Mouse (Mus musculus) mouse embryonic stem cell (cell line): ENCODE measurements around the gene Sox14.

Experiments
- in situ Hi-C, 2 experiments: fragments of 300-500 bp; cut with MboI; formaldehyde crosslinking; loops; 1 replicate in 1 of 2; 3 replicates in 1 of 2; pipeline ENCODE4 v1.14.3; 2019 to 2020; ENCODE audit warnings: low sequenced_read_pairs in 2 of 2, low pct_unique_long_range_greater_than_20kb in 1 of 2, mixed read lengths in 1 of 2; ENCODE audit not compliant: unreplicated experiment in 1 of 2

Sox14 gene

DNA sequence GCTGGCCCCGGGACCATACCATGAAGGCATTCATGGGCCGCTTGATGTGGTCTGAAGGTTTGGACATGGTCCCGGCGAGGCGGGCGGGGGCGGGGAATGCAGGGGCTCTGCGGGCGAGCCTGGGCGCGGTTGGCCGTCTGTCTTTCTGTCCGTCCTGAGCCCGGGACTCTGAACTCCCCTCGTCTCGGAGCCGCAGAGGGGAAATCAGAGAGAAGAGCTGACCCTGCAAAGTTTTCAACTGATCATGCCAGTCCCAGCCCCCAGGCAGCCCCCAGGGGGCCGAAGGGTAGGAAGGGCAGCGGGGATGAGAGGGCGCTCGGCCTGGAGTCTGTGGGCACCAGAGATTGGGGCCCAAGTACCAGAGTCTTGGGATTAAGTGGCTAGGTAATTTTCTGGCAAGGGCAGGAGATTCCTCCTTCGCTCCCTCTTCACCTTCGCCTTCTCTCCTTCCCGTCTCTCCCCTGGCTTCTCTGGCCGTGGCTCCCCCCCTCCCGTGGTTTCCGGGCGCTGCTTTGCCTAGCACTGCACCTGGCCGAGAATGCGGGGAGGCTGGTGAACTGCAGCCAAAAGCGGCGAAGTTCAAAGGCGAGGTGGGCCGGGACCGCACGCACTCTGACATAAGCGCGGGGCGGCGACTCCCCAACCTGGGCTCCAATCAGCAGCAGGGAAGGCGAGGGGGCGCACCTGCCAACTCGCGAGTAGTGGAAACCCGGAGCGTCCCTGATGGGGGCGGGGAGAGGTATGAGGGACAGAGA lies at the start of gene Sox14:
Sox14 (minus strand) TSS at position 553 of the 755 bp plus-strand sequence.
- in situ Hi-C loops: loop anchor here in 1 of 2 experiments (10.0 kb wide), 1 partner anchor 921 kb away; the partner anchor contains the start of gene Foxl2

DNA sequence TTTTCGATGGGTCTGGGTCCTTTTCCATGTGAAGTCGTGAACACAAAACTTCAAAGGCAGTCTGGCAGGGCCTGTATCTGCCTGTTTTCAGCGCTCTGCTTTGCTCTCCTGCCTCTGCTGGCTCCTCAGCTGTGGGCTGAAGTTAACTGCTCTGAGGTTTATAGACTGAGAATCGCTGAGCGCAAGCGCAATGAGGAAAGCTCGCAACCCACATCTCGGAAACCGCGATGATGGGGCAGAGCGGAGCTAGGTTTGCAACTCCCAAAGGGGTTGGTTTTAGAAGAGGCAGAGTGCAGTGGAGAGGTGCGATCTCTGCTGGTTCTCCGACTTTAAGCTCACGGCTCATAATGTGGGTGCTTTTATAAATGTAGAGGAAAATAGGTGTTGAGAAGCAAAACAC lies 3.3 kb upstream of the Sox14 start:
- in situ Hi-C loops: loop anchor here in 1 of 2 experiments (10.0 kb wide), 1 partner anchor 925 kb away; the partner anchor contains the start of gene Foxl2

DNA sequence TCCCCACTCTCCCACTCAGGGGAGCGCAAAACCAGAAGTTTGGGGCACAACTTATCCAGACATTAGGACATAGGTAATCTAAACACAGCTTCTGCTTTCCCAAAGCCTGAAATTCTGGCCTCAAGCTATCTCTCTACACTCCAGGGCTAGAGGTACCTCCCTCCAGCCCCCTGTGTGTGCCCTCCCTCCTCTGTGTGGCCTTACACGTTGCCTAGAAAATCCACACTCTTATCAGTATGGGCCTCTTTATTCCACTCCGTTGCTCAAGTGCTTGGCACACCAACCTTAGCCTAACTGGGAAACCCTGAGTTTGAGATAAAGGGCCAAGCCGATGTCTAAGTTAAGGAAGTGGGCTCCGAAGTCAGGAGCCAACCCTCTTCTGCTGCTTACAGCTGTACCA lies 2.6 kb upstream of the Sox14 start:
- in situ Hi-C loops: loop anchor here in 1 of 2 experiments (10.0 kb wide), 1 partner anchor 924 kb away; the partner anchor contains the start of gene Foxl2

DNA sequence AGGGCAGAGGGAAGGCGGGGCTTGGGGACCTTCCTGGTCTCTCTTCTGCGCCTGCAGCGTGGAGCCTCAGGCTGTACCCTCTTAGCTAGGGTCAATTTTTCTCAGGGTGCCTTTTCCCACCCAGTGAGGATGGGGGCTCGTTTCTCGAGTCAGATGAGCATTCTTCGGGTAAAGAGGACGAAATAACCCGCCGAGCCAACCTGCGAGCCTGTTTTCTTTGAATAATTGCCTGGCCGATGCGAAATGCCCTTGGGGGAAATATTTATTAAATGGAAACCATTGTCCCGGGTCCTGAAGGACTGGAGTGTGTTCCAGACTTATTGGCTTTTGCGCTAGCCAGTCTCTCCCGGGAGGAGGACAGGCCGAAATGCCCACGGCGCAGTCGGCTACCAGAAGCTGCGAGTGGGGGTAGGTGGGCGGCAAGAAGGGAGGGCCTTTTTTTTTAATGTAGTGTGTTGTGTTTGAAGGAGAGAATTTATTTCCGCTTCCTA lies 1.1 kb upstream of the Sox14 start:
- in situ Hi-C loops: loop anchor here in 1 of 2 experiments (10.0 kb wide), 1 partner anchor 922 kb away; the partner anchor contains the start of gene Foxl2

DNA sequence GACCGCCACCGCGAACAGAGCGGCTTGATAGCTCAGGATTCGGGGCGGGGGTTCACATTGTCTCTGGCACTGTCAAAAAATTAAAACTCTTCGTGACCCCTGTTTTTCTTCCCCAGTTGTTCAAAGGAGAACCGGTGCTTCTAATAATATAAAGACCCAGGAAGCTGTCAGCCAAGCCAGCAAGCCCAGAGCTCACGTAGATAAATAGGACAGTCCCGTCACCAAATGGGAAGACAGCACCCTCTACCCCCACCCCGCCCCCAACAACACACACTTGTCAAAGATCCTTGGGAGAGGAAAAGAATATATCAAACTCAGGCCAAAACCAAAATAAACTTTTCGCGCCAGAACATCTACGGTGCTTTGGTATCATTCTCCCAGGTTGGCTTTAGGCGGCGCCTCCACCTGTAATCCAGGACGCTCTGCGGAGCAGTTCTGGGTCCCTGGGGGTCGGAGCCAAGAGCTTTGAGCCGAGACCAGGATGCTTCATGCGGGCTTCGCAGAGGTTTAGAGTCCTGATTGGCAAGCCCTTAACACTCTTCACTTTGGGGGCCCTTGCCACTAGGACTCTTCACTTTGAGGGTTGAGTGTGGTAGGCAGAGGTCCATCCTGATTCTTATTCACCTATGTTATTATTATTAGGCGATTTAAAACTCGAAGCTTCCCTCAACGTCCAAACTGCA lies 544 bp upstream of the Sox14 start:
- in situ Hi-C loops: loop anchor here in 1 of 2 experiments (10.0 kb wide), 1 partner anchor 922 kb away; the partner anchor contains the start of gene Foxl2

DNA sequence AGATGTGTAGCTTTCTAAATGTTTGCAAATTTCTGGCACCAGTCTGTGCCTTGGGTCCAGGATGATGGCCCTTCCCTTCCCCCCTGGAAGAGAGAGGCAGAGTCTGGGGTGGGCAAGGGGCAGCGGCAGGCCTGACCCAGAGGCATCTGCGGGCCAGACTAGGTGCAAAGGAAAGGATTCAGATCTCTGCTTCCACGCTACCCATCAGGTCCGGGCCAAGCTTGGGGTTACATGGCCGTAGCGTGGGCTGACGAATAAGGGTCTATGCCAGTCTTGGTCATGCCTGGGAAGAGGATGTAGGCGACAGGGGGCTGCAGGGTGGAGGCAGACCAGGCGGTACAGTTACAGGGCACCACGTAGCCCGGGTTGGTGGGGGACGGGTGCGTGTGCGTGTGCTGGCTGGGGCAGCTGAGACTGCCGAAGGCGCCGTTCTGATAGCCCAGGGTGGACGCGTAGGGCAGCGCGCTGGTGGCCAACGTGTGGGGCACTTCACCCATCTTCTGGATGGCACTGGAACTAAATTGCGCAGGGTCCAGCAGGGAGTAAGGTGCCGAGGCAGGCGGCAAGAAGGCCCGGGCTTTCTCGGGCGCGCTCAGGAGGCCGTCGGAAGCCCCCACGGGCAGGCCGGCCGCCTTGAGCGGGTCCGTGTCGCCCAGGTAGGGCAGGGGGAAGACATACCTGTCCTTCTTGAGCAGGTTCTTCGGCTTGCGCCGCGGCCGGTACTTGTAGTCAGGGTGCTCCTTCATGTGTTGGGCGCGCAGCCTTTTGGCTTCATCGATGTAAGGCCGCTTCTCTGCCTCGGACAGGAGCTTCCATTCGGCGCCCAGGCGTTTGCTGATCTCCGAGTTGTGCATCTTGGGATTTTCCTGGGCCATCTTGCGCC lies 994 bp downstream of the Sox14 start:
- in situ Hi-C loops: loop anchor here (5.0 to 10.0 kb wide), 2 partner anchors 920 to 923 kb away; partner anchors contain the start of gene Foxl2 (in 1 of the 2)

DNA sequence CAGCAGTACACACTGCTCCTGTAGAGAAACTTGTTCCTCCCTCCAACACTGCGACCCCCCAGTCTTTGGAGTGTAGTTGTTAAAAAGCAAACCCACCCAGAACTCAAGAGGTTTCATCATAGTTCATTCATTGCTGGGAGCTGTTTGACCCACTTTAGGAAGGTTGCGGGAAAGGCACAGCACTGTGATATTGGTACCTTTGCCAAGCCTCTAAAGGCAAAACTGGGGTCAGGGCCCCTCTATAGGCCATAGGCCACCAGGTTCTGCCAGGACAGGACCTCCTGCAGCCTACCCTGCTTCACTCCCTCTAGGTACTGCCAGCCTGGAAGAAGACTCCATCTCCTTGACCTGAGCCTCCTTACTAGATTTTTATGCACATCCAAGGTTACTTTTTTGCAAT lies 2.2 kb downstream of the Sox14 start:
- in situ Hi-C loops: loop anchor here (5.0 to 10.0 kb wide), 2 partner anchors 919 to 921 kb away; partner anchors contain the start of gene Foxl2 (in 1 of the 2)

DNA sequence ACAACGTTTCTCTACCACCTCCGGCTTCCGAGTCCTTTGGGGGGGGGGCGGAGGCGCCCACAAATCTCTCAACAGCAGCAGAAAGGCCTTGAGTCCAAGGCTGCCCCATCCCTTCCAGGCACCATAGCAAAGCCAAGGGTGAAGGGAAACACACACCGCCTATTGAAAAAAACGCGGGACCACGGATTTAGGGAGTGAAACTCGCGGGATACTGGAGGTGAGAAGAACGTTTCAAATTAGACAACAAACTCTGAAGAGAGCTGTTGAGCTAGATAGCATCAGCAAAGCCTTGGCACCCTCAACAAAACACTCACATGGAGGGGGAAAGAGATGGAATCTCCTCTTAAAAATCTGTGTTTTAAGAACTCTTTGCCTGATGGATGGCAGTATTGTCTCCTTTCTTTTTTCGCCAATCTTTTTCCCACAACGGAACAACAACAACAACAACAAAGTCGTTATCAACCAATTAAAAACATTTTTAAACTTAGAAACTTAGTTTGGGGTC lies 2.8 kb downstream of the Sox14 start:
- in situ Hi-C loops: loop anchor here (5.0 to 10.0 kb wide), 2 partner anchors 918 to 921 kb away; partner anchors contain the start of gene Foxl2 (in 1 of the 2)

DNA sequence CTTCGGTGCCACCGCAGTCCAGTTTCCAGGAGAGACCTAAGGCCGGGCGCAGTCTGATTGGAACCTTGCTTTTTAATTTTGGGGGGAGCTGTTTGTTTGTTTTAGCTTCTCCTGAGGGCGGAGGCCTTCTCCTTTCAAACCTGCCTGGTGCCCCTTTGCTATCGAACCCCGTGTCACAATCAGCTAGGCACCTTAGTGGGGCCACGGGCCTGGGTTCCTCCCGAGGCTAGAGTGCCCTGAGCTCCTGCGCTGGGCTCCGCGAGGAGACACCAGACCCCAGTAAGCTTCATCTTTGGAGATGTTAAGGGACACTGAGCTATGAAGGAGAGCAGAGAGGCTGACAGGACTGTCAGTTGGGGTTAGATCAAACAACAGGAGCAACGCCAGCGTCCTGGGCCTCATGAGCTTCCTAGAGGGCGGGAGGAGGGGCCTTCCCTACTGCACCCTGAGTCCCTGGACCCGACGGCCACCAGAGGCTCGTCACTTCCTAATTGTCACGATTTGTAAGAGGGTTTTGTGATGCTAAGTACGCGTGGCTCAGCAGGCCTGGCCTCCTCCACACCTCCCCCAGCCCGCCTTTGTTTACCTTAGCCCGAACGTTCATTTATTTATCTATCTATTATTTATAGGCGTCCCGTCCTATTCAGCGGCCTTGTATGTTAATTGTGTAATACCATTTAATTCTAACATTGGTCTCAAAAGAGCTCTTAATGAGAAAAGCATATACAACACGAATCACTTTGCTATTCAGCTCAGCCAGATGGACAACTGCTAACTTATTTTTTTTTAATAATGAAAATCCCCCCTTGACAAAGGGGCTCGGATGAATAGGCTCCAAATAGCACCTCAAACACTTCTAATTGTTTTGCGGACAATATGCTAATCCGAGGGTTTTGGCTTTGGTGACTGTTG lies 3.5 kb downstream of the Sox14 start:
- in situ Hi-C loops: loop anchor here (5.0 to 10.0 kb wide), 2 partner anchors 918 to 920 kb away; partner anchors contain the start of gene Foxl2 (in 1 of the 2)

DNA sequence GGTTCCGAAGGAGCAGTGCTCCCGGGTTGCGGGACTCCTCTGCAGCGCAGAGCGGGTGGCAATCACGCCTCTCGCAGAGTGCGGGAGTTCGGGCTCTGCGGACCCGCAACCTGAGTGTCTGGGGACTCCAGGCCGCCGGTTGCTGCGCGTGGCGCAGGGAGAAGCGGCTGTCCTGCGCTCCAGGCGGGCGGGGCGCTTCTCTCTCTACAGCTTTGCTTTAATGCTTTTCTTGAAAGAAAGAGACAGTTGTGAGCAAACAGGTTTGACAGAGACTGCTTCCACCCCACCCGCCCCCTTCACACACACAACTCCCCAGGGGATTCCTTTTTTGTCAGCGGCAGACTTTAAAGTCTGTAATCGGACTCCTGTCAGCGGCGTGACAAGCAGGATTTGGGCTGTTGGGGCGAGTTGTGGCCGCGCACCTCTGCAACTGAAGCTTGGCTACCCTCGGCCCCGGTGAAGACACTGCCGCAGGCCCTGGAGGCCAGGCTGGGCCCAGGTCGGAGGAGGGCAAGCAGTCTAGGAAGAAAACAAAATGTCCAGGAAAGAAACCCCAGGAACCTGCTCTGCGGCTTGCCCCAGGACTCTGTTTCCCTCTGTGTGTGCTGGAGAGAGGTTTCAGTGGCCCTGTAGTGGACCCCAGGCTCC lies 4.3 kb downstream of the Sox14 start:
- in situ Hi-C loops: loop anchor here (5.0 to 10.0 kb wide), 2 partner anchors 917 to 919 kb away; partner anchors contain the start of gene Foxl2 (in 1 of the 2)

DNA sequence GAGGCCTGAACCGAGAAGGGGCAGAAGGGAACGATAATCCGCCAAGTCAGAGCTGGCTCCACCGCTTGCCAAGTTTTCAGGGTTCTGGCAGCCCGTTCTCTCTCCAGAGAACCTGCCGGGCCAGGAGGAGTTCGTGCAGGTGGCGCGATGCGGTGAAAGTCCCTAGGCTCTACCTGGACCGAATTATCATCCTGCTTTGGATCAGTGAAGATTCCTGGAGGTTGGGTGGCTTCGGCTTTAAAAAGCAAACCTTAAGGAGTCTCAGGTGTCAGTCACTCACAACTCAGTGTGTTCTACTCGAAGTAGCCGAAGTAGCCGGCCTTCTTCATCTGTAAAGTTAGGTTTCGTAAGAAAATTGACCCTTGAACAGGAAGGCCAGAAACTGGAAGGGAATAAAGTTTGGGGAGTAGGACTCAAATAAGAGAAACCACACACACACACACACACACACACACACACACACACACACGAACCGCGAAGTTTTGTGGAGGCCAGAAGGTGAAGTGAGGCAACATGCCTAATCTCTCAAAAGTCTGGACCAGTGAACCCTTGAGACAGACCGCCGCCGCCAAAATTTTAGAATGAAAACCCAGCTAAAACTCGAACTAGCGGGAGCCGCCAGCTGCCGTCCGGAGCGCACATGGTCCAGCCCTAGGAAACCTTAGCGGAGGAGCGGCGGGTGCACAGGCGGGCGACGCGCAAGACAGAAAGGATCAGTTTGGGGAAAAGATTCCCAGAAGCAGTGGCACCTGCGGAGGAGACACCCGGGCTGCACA lies 5.0 kb downstream of the Sox14 start:
- in situ Hi-C loops: loop anchor here (5.0 to 10.0 kb wide), 2 partner anchors 916 to 919 kb away; partner anchors contain the start of gene Foxl2 (in 1 of the 2)

DNA sequence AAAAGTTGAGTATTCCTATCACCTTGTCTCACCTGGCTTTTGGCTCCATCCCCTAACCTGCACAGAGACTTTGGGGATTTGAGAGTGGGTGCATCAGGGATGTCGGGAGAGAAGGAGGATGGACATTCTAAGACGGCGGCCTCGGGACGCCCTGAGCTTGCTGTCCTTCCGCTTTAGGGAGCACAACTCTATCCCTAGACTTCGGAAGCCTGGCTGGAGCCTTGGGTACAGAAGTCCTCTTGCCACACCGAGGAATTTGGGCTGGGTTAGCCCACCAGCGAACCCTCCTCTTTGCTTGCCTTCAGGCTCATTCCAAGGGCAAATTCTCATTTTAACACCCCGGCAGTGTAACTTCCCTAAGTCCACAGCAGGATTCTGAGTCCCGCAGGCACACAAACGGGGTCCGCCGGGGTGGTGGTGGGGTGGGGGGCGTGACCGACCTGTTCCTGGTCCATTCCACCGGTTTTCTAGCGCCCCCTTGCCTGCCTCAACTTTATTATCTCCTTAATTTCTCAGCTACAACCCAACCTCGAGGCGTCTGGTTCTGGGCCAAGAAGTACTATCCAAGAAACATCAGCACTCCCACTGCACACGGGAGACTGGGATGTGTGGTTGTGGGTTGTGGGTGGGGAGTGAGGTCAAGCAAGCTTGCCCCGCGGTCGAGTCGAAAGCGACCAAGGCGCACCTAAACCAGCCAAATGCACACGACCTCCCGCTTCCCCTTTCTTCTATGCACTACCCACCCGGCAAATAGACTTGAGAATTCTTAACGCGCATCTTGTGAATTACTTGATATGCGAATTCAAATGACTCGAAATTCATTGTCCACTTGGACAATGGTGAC lies 5.8 kb downstream of the Sox14 start:
- in situ Hi-C loops: loop anchor here (5.0 to 10.0 kb wide), 2 partner anchors 915 to 918 kb away; partner anchors contain the start of gene Foxl2 (in 1 of the 2)

DNA sequence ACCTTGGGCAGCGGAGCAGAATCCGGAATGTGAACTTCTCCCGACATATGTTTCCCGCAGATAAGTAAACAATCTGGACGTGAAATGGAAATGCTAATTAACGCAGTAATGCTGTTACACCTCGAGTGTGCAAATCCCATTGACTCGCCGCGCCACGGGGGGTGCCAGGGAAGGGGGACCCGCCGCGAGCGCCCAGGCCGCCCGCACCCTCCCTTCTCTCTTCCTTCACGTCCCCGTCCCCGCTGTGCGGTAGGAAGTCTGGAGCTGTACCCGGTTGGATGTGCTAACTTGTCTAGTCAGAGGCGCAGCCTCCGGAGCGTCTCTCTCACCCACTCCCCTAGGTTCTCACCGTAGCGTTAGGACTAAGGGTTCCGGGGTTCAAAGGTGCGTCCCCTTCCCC lies 6.7 kb downstream of the Sox14 start:
- in situ Hi-C loops: no loop called here

DNA sequence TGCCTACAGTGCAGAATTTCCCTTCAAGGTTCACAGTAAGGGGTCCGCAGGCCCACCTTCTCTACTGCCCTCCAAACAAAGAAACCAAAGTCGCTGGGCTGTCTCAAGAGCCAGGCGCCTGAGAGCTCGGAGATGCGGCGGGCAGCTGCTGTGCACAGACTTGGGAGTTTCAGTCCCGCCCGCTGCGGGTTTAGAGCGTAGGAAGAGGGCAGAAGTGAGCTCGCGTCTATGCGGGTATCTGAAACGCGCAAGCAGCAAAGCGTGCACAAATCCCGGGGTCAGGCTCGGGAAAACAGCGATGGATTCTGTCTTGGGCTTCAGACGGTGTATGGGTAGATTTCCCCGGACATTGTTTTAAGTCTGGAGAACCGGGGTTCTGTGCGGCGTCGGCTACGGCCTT lies 7.4 kb downstream of the Sox14 start:
- in situ Hi-C loops: no loop called here

DNA sequence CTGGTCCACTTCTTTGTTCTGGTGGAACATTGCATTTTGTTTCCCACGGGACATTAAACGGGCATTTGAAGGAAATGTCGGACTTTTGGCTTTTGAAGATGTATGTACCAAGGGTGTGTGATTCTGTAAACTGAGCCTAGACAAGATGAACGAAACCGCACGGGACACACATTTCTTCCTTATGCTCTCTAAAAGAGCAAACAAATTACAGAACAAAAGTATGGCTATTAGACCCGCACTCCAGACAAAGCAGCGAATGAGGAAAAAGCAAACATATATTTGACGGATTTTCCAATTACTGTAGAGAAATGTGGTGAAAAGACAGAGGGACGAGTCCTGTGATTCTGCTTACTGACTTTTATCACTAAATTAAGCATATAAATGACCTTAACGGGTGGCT lies 7.9 kb downstream of the Sox14 start:
- in situ Hi-C loops: no loop called here
